Mouse (Mus musculus): Measurements from ENCODE around the gene Mbtd1. TPM values are rescaled to one million over a fixed set of nuclear protein-coding genes. Genes with fewer than 3 reads are reported as not detected.
"Not testable (repeated sequence)": the region's sequence is repeated elsewhere in the genome, so short reads cannot be mapped to it uniquely, and the experiment has no call there.

Gene Mbtd1
- polyA plus RNA-seq, 1 experiment: 3.8 TPM

GRCm38 (mm10) chr11:93897732-93898131 lies 12.1 kb downstream of the Mbtd1 start:
- H3K36me3 ChIP-seq (ENCODE audit: control insufficient read depth, insufficient read depth, low read length): peaks cover 4% of the 10 kb centered on the region; the same call in 1 of the 2 replicates

GRCm38 (mm10) chr11:93906834-93907233 lies 21.2 kb downstream of the Mbtd1 start:
- TF ChIP-seq POLR2A (IDR thresholded peaks at IDR 0.05; ENCODE audit: low read depth, low read length): no peak
- TF ChIP-seq CTCF (IDR thresholded peaks at IDR 0.05; ENCODE audit: extremely low read depth, insufficient read depth, insufficient read length, insufficient replicate concordance): no peak
- H3K4me3 ChIP-seq (ENCODE audit: extremely low read depth, insufficient read depth, insufficient read length): no peak overlapping the region
- 86% methylated on average over 4 of the region's 4 CpGs for WGBS

More at GRCm38 (mm10) chr11:93897732-93898131, 12.1 kb downstream of the Mbtd1 start:
- Histone ChIP-seq H3K27ac (ENCODE audit: insufficient read depth, low read length) (no peak overlapping the region), H3K4me3 (ENCODE audit: extremely low read depth, insufficient read depth, insufficient read length) (no peak overlapping the region), H3K4me1 (ENCODE audit: control insufficient read depth, insufficient read depth, insufficient read length) (no peaks in the 10 kb centered on the region; the same call in 1 of the 2 replicates), H3K27me3 (ENCODE audit: control insufficient read depth, insufficient read depth, low read length) (no peaks in the 10 kb centered on the region)
- TF ChIP-seq POLR2A (IDR thresholded peaks at IDR 0.05; ENCODE audit: low read depth, low read length): no peak
- no peak for TF ChIP-seq CTCF (IDR thresholded peaks at IDR 0.05; ENCODE audit: extremely low read depth, insufficient read depth, insufficient read length, insufficient replicate concordance)
- WGBS: 82% methylated on average over 3 of the region's 3 CpGs
- DNase-seq (ENCODE audit: low read depth in 1 of 2, low spot score in 2 of 2): no peak

DNA sequence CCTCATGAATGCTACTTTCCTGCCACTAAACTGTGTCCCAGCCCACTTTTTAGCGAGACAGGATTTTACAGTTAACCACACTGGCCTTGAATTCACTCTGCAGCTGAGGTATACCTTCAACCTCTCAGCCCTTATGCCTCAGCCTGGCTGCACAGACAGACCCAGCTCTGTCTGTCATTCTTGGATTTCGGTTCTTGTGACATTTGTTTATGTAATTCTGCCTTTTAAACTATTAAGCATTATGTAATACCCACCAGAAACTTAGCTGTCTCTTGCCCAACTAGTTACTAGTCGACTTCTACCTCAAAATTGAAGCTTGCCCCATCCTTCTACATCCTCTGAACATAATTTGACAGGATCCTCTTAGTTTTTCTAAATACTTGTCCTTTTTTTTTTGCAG lies 22.2 kb downstream of the Mbtd1 start:
- Histone ChIP-seq H3K4me3 (ENCODE audit: extremely low read depth, insufficient read depth, insufficient read length) (no peak overlapping the region), H3K27me3 (ENCODE audit: control insufficient read depth, insufficient read depth, low read length) (no peaks in the 10 kb centered on the region), H3K27ac (ENCODE audit: insufficient read depth, low read length) (no peak overlapping the region), H3K4me1 (ENCODE audit: control insufficient read depth, insufficient read depth, insufficient read length) (no peaks in the 10 kb centered on the region), H3K36me3 (ENCODE audit: control insufficient read depth, insufficient read depth, low read length) (peaks cover 21% of the 10 kb centered on the region)
- no peak for DNase-seq (ENCODE audit: low read depth in 1 of 2, low spot score in 2 of 2)
- WGBS: 86% methylated on average over 3 of the region's 3 CpGs
- TF ChIP-seq CTCF (IDR thresholded peaks at IDR 0.05; ENCODE audit: extremely low read depth, insufficient read depth, insufficient read length, insufficient replicate concordance) (no peak), POLR2A (IDR thresholded peaks at IDR 0.05; ENCODE audit: low read depth, low read length) (no peak)

More at GRCm38 (mm10) chr11:93906834-93907233, 21.2 kb downstream of the Mbtd1 start:
- Histone ChIP-seq H3K36me3 (ENCODE audit: control insufficient read depth, insufficient read depth, low read length) (peaks cover 21% of the 10 kb centered on the region), H3K4me1 (ENCODE audit: control insufficient read depth, insufficient read depth, insufficient read length) (no peaks in the 10 kb centered on the region), H3K27ac (ENCODE audit: insufficient read depth, low read length) (no peak overlapping the region), H3K27me3 (ENCODE audit: control insufficient read depth, insufficient read depth, low read length) (no peaks in the 10 kb centered on the region)
- no peak for DNase-seq (ENCODE audit: low read depth in 1 of 2, low spot score in 2 of 2)

DNA sequence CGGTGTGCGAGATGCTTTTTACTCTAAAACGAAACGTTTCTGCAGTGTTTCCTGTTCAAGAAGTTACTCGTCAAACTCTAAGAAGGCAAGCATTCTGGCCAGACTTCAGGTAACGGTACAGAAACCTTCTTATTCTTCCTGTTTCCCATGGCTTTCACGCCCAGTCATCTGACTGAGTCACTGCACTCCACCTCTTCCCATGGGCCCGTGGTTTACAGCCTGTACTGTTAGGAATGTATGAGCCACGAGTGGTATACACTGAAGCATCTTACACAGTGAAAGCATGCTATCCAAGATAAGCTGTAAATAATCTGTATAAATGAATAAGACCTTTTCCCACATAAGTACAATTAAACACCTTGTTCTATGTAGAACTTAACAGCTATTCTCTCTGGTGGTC lies 23.2 kb downstream of the Mbtd1 start:
- WGBS: 74% methylated on average over 9 of the region's 9 CpGs
- Histone ChIP-seq H3K36me3 (ENCODE audit: control insufficient read depth, insufficient read depth, low read length) (peaks cover 22% of the 10 kb centered on the region), H3K4me1 (ENCODE audit: control insufficient read depth, insufficient read depth, insufficient read length) (no peaks in the 10 kb centered on the region), H3K4me3 (ENCODE audit: extremely low read depth, insufficient read depth, insufficient read length) (no peak overlapping the region), H3K27ac (ENCODE audit: insufficient read depth, low read length) (no peak overlapping the region), H3K27me3 (ENCODE audit: control insufficient read depth, insufficient read depth, low read length) (no peaks in the 10 kb centered on the region)
- no peak for DNase-seq (ENCODE audit: low read depth in 1 of 2, low spot score in 2 of 2)
- no peak for TF ChIP-seq POLR2A (IDR thresholded peaks at IDR 0.05; ENCODE audit: low read depth, low read length)
- TF ChIP-seq CTCF (IDR thresholded peaks at IDR 0.05; ENCODE audit: extremely low read depth, insufficient read depth, insufficient read length, insufficient replicate concordance): no peak

GRCm38 (mm10) chr11:93911603-93912002 lies 26.0 kb downstream of the Mbtd1 start:
- peaks cover 23% of the 10 kb centered on the region for H3K36me3 ChIP-seq (ENCODE audit: control insufficient read depth, insufficient read depth, low read length)
- DNase-seq (ENCODE audit: low read depth in 1 of 2, low spot score in 2 of 2): no peak
- 95% methylated on average over 3 of the region's 3 CpGs for WGBS

DNA sequence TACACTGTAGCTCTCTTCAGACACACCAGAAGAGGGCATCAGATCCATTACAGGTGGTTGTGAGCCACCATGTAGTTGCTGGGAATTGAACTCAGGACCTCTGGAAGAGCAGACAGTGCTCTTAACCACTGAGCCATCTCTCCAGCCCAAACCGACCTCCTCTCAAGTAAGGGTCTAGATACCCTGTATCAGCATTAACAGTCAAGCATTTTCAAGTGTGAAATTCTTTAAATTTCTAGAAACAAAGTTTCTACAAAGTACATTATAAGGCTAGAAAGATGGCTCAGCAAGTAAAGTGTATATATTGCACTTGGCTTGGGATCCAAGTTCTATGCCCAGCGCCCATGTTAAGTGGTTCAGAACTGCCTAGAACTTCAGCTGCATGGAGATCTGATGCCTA lies 29.4 kb downstream of the Mbtd1 start:
- H3K4me3 ChIP-seq (ENCODE audit: extremely low read depth, insufficient read depth, insufficient read length): not testable (repeated sequence)
- WGBS: 99% methylated on average over 2 of the region's 2 CpGs
- H3K36me3 ChIP-seq (ENCODE audit: control insufficient read depth, insufficient read depth, low read length): peaks cover 20% of the 10 kb centered on the region

More at GRCm38 (mm10) chr11:93911603-93912002, 26.0 kb downstream of the Mbtd1 start:
- Histone ChIP-seq H3K4me1 (ENCODE audit: control insufficient read depth, insufficient read depth, insufficient read length) (no peaks in the 10 kb centered on the region), H3K27ac (ENCODE audit: insufficient read depth, low read length) (no peak overlapping the region), H3K27me3 (ENCODE audit: control insufficient read depth, insufficient read depth, low read length) (no peaks in the 10 kb centered on the region), H3K4me3 (ENCODE audit: extremely low read depth, insufficient read depth, insufficient read length) (no peak overlapping the region)
- TF ChIP-seq CTCF (IDR thresholded peaks at IDR 0.05; ENCODE audit: extremely low read depth, insufficient read depth, insufficient read length, insufficient replicate concordance): no peak
- TF ChIP-seq POLR2A (IDR thresholded peaks at IDR 0.05; ENCODE audit: low read depth, low read length): no peak

DNA sequence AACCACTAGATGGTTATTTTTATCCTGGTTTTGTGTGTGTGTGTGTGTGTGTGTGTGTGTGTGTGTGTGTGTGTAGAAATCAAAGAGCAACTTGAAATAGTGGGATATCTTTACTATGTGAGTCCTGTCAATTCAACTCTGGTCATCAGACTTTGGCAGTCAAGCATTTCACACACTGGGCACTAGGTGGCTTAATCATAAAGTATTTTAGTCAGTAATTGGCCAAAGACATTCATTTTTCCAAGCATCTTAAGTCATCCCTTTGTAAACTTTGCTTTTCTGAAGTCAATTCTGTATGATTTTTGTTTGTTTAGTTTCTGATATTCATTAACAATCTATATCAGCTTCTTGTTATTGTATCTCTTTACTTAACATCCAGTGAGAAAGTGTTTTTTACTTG lies 43.5 kb downstream of the Mbtd1 start:
- peaks cover 19% of the 10 kb centered on the region for H3K36me3 ChIP-seq (ENCODE audit: control insufficient read depth, insufficient read depth, low read length)
- no peaks in the 10 kb centered on the region for H3K27me3 ChIP-seq (ENCODE audit: control insufficient read depth, insufficient read depth, low read length)
- no peak overlapping the region for H3K27ac ChIP-seq (ENCODE audit: insufficient read depth, low read length)
- TF ChIP-seq POLR2A (IDR thresholded peaks at IDR 0.05; ENCODE audit: low read depth, low read length): no peak
- TF ChIP-seq CTCF (IDR thresholded peaks at IDR 0.05; ENCODE audit: extremely low read depth, insufficient read depth, insufficient read length, insufficient replicate concordance): no peak
- no peak overlapping the region for H3K4me3 ChIP-seq (ENCODE audit: extremely low read depth, insufficient read depth, insufficient read length)
- no peak for DNase-seq (ENCODE audit: low read depth in 1 of 2, low spot score in 2 of 2)
- no peaks in the 10 kb centered on the region for H3K4me1 ChIP-seq (ENCODE audit: control insufficient read depth, insufficient read depth, insufficient read length)

More for the DNA sequence above, 29.4 kb downstream of the Mbtd1 start:
- not testable (repeated sequence) for H3K27ac ChIP-seq (ENCODE audit: insufficient read depth, low read length); DNase-seq (ENCODE audit: low read depth in 1 of 2, low spot score in 2 of 2); H3K4me1 ChIP-seq (ENCODE audit: control insufficient read depth, insufficient read depth, insufficient read length); H3K27me3 ChIP-seq (ENCODE audit: control insufficient read depth, insufficient read depth, low read length)

All from spleen, adult 2 months (tissue).